Mouse (Mus musculus): ENCODE data around the gene Strbp.
A peak's percentile ranks its signal among the peaks of the same experiment; 100 is the strongest.

The Strbp gene

GRCm38 (mm10) chr2:37442611-37443591 is 260.8 kb downstream of the Strbp start, which contains the start of the genes Zbtb26, Zbtb6 and Rabgap1:
Gene Zbtb26, minus strand, starts transcription at chr2:37443135.
Gene Zbtb6, minus strand, starts transcription at chr2:37443171.
Gene Rabgap1, plus strand, starts transcription at chr2:37443279.
- DNase-seq (ENCODE audit: inconsistent age in 2 of 2, low spot score in 1 of 2) = peak; percentile 97 to 99

Data from adrenal gland, adult (tissue).